Mouse (Mus musculus) splenic B cell, adult 2 months (primary cell): Measurements from ENCODE around the gene Trim62.
A peak's percentile ranks its signal among the peaks of the same experiment; 100 is the strongest.
"Not testable (repeated sequence)": the region's sequence is repeated elsewhere in the genome, so short reads cannot be mapped to it uniquely, and the experiment has no call there.

Experiments
- DNase-seq: peaks from one replicate; pipeline ENCODE4 v3.0.0-alpha.2; 2011; ENCODE audit warnings: low read depth, low spot score
- H3K27me3 ChIP-seq: 2 replicates; pipeline ENCODE4 v1.6.1; 2012; ENCODE audit warnings: mild to moderate bottlenecking, low read length, moderate library complexity, mixed read lengths; ENCODE audit not compliant: control insufficient read depth, poor library complexity, insufficient read depth, severe bottlenecking
- H3K36me3 ChIP-seq: 2 replicates; pipeline ENCODE4 v1.6.1; 2012; ENCODE audit warnings: mild to moderate bottlenecking, low read length, moderate library complexity, mixed read lengths; ENCODE audit not compliant: control insufficient read depth, poor library complexity, insufficient read depth, severe bottlenecking

Trim62 gene

GRCm38 (mm10) chr4:128883379-128883781 lies at the start of gene Trim62:
Trim62 (plus strand) TSS chr4:128883580.
- Histone ChIP-seq H3K36me3 (no peaks in the 10 kb centered on the region), H3K27me3 (peaks cover 3% of the 10 kb centered on the region)
- DNase-seq = peak; percentile 65

DNA sequence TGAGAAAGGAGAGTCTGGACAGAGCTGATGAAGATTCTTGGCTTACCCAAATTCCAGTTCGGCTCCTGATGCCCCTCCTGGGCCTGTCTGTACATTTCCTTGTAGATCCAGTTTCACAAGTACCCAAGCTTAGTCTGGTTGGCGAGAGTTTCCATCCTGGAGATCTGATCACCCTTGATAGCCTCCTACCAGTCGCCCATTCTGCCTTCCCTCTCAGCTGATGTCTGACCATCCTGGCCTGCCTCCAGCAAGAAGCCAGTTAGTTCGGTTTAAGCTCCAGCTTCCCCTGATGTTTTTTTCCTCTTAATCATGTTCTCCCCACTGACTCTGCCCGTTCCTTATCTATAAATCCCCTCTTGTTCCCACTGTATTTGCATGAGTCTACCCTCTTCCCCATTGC lies 45.2 kb upstream of the Trim62 start:
- no peaks in the 10 kb centered on the region for H3K27me3 ChIP-seq
- no peak for DNase-seq
- no peaks in the 10 kb centered on the region for H3K36me3 ChIP-seq

GRCm38 (mm10) chr4:128839811-128840738 lies 43.3 kb upstream of the Trim62 start:
- Histone ChIP-seq H3K27me3 (no peaks in the 10 kb centered on the region), H3K36me3 (no peaks in the 10 kb centered on the region)
- peak; percentile 11 for DNase-seq

GRCm38 (mm10) chr4:128841259-128841658 lies 42.1 kb upstream of the Trim62 start:
- Histone ChIP-seq H3K36me3 (no peaks in the 10 kb centered on the region), H3K27me3 (no peaks in the 10 kb centered on the region)
- DNase-seq = no peak

- no peak for DNase-seq
- no peaks in the 10 kb centered on the region for H3K36me3 ChIP-seq
- H3K27me3 ChIP-seq = no peaks in the 10 kb centered on the region
Observed at GRCm38 (mm10) chr4:128844566-128844965, 38.8 kb upstream of the Trim62 start.

DNA sequence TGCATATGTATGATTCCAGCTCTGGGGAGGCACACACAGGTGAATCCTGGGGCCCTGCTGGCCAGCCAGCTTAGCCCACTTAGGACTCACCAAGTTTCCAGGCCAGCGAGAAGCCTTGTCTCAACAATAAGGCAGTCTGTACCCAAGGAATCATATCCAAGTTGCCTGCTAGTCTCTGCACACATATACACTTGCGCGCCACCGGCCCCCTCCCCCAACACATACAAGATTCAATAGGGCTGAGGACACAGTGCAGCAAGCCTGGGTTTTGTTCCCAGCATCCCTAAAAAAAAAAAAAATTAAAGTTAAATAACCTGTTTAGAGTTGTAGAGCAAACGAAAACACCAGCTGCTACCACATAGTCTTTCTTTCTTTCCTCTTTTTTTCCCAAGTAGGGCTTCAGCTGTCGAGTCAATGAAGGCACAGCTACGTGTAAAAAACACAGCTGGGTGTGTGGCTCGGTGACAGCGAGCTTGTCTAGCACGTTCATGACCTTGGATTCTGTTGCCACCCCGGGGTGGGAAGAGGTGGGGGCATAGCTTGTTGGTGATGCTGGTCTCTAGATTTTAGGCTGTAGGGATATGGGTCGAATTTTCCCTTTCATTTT lies 37.9 kb upstream of the Trim62 start:
- Histone ChIP-seq H3K36me3 (no peaks in the 10 kb centered on the region), H3K27me3 (no peaks in the 10 kb centered on the region)
- no peak for DNase-seq

GRCm38 (mm10) chr4:128848961-128849360 lies 34.4 kb upstream of the Trim62 start:
- H3K36me3 ChIP-seq = no peaks in the 10 kb centered on the region
- no peaks in the 10 kb centered on the region for H3K27me3 ChIP-seq
- peak; percentile 9 for DNase-seq

- H3K27me3 ChIP-seq = no peaks in the 10 kb centered on the region
- DNase-seq = no peak
- H3K36me3 ChIP-seq = no peaks in the 10 kb centered on the region
Observed at GRCm38 (mm10) chr4:128849686-128850085, 33.7 kb upstream of the Trim62 start.

DNA sequence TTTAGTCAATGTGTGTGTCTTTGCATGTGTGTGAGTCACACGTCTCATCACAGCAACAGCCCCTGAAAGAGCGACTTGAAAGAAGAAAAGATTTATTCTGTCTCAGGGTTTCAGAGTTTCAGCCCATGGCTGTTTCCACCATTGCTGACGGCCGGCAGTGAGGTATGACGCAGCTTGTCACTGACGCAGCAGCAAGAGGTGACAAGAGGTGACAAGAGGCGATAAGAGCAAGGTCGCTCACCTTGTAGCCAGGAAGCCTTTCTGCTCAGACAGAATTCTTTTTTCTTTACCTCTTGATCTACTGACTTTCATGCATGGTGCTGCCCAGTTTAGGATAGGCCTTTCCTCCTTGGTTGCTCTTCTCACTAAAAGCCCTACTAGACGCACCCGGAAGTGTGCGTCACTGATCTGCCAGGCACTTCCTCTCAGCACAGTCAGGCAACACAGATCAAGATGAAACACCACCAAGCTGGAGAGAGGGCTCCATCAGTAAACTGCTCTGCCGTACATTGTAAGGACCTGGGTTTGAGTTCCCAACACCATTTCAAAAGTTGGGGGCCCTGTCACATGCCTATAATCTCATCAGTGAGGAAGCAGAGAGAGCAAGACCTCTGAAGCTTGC lies 31.0 kb upstream of the Trim62 start:
- no peaks in the 10 kb centered on the region for H3K36me3 ChIP-seq
- no peak for DNase-seq

DNA sequence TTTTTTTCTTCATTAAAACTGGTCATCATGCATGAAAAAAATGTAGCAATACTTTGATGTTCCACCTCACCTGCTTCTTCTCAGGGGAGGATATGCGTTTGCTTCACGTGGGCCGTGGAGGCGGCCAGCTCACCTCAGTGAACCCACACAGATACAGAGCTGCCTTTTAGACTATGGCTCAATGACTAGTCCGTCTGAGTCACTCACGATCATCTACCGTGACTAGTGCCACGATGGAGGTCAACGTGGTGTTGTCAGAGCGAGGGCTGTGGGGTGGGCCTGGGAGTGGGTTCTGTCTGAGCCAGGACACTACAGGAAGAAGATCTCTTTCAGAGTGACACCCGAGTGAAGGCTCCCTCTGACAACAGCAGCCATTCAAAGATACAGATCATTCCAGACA lies 30.3 kb upstream of the Trim62 start:
- no peaks in the 10 kb centered on the region for H3K27me3 ChIP-seq
- no peak for DNase-seq
- H3K36me3 ChIP-seq = no peaks in the 10 kb centered on the region

More for the DNA sequence above, 31.0 kb upstream of the Trim62 start:
- no peaks in the 10 kb centered on the region for H3K27me3 ChIP-seq

DNA sequence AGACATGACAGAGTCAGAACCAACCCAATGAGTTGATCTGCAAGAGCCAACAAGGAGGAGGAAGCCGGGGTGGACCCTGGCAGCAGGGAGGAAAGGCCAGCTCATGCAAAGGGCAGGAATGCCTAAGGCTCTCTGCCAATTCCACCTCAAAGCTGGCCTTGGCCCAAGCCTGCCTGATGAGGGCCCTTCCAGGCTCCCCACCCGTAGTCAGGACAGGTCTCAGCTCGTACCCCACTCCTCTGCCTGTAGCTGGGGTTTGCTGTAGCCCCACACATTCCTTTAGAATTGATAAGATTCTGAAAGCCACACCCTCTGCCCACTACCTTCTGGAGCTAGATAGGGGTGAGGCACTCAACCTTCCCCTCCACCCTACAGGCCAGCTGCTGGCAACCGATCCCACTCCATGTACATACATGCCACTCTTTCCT lies 27.8 kb upstream of the Trim62 start:
- no peak for DNase-seq
- H3K36me3 ChIP-seq = no peaks in the 10 kb centered on the region
- no peaks in the 10 kb centered on the region for H3K27me3 ChIP-seq

DNA sequence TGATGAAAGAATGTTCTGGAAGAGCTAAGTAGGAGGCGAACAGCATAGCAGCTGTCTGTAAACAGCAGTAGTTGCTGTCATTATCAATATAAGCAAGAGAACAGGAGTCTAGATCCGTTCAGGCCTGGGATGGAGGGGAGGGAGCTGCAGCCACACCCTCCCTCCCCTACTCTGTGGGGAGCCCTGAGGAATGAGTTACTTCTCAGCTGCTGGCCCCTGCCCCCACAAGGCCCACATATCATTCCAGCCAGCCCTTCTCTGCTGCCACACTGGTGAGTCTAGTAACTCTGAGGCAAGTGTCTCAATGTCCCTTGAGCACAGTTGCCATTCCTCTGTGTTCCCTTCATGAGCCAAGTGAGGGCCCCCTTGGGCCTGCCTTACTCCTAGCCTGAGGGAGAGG lies 26.2 kb upstream of the Trim62 start:
- H3K27me3 ChIP-seq = no peaks in the 10 kb centered on the region
- DNase-seq = no peak
- no peaks in the 10 kb centered on the region for H3K36me3 ChIP-seq

DNA sequence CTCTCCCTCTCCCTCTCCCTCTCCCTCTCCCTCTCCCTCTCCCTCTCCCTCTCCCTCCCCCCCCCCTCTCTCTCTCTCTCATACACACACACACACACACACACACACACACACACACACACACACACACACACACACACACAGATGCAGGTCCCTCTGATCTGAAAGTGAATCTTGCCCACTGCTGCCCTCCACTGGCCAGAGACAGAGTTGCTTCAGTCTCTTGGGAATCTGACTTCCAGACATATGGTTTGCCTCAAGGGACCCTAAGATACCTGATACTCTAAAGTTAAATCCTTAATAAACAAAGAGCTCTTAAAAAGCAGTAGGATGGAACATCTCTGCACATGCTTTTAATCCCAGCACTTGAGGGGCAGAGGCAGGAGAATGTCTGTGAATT lies 25.2 kb upstream of the Trim62 start:
- DNase-seq = peak; percentile 84
- not testable (repeated sequence) for H3K36me3 ChIP-seq, H3K27me3 ChIP-seq

DNA sequence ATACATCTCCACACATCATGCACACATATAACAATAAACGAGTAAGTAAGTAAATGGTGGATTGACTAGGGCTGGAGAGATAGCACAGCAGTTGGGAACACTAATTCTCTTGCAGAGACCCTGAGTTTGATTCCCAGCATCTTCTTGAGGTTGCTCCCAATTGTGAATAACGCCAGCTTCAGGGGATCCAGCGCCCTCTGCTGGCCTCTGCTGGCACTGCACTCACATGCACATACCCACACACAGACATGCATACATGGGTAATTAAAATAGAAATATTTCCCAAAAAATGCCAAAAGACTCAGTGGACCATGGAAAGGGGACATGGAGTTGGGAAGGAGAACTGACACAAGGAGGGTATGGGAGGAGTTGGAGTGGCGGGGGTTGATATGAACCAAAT lies 24.5 kb upstream of the Trim62 start:
- H3K27me3 ChIP-seq = no peaks in the 10 kb centered on the region
- no peaks in the 10 kb centered on the region for H3K36me3 ChIP-seq
- DNase-seq = peak; percentile 31

DNA sequence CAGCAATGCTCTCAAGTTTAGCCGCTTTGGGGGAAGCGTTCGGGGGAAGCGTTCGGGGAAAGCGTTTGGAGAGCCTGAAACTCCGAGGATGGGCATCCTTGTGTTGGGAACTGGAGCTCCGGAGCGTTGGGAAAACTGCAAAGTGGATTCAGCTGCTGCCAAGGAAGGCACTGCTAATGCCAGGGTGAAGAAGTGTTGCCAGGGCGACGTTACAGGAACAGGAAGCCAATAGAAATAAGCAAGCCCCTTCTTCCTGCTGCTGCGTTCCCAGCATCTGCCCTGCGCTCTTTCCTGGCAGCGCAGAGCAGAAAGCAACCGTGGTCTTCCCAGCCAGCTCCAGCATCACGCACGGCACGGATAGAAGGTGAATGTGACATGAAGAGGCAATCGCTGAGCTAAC lies 10.4 kb upstream of the Trim62 start:
- H3K36me3 ChIP-seq = no peaks in the 10 kb centered on the region
- no peaks in the 10 kb centered on the region for H3K27me3 ChIP-seq
- DNase-seq = no peak
